ENCODE assay signal across 8 mouse cellular contexts in genomic region chr2:102685371-102686107, GRCm38 (mm10). TPM values are rescaled to one million over a fixed set of nuclear protein-coding genes. Genes with fewer than 3 reads are reported as not detected.
DNase-seq lines count a peak whose midpoint lies in the region; ATAC-seq lines count a peak whose summit lies in the region.

No protein-coding gene starts in this region.

- no peaks in the 10 kb centered on the region for H3K9me3 ChIP-seq in kidney, embryonic 14.5 days (ENCODE audit: control insufficient read depth, low read length)
- no peaks in the 10 kb centered on the region for H3K9me3 ChIP-seq in hindbrain, embryonic 13.5 days
- no peaks in the 10 kb centered on the region for H3K9me3 ChIP-seq in midbrain, embryonic 15.5 days

- H3K4me2 ChIP-seq in kidney, embryonic 14.5 days (replicated peaks; ENCODE audit: low read depth, low read length): no peak overlapping the region
- H3K4me2 ChIP-seq in hindbrain, embryonic 13.5 days: peak overlapping the region; percentile 26
- H3K4me2 ChIP-seq in midbrain, embryonic 15.5 days: peak overlapping the region; percentile 45

- peak; percentile 66 for DNase-seq in kidney, adult 9 months
- DNase-seq in R1 (ENCODE audit: low read depth, low spot score): peak; percentile 6
- no peak for DNase-seq in thymus, postnatal 36 days
- no peak for DNase-seq in cerebellum, postnatal 4 days (ENCODE audit: low spot score in 2 of 2)
- no peak for DNase-seq in ovary, postnatal 10 days (ENCODE audit: low spot score)

- H3K27ac ChIP-seq in kidney, embryonic 14.5 days (ENCODE audit: low read depth, low read length): no peak overlapping the region
- H3K27ac ChIP-seq in hindbrain, embryonic 13.5 days: peak overlapping the region; percentile 72
- H3K27ac ChIP-seq in midbrain, embryonic 15.5 days: peak overlapping the region; percentile 83

- 85% methylated on average over 7 of the region's 7 CpGs for WGBS in kidney, embryonic 14.5 days
- WGBS in hindbrain, embryonic 13.5 days: 81% methylated on average over 7 of the region's 7 CpGs
- WGBS in midbrain, embryonic 15.5 days: 82% methylated on average over 7 of the region's 7 CpGs

- no peaks in the 10 kb centered on the region for H3K36me3 ChIP-seq in kidney, embryonic 14.5 days (ENCODE audit: control insufficient read depth, insufficient read depth, low read length)
- H3K36me3 ChIP-seq in hindbrain, embryonic 13.5 days: no peaks in the 10 kb centered on the region
- no peaks in the 10 kb centered on the region for H3K36me3 ChIP-seq in midbrain, embryonic 15.5 days (replicated peaks)

- no peak overlapping the region for H3K4me3 ChIP-seq in kidney, embryonic 14.5 days (ENCODE audit: low read length)
- no peak overlapping the region for H3K4me3 ChIP-seq in hindbrain, embryonic 13.5 days
- 0 out of 2 replicates have a peak overlapping the region, but pooled peaks have one; percentile 10 for H3K4me3 ChIP-seq in midbrain, embryonic 15.5 days

- no peak for ATAC-seq in kidney, embryonic 14.5 days (ENCODE audit: low FRiP score, low TSS enrichment)
- peak; percentile 81 for ATAC-seq in hindbrain, embryonic 13.5 days (ENCODE audit: low FRiP score)
- peak; percentile 90 for ATAC-seq in midbrain, embryonic 15.5 days (replicated peaks)

- no peaks in the 10 kb centered on the region for H3K27me3 ChIP-seq in kidney, embryonic 14.5 days (ENCODE audit: control insufficient read depth, insufficient read depth, low read length)
- no peaks in the 10 kb centered on the region for H3K27me3 ChIP-seq in hindbrain, embryonic 13.5 days
- H3K27me3 ChIP-seq in midbrain, embryonic 15.5 days (replicated peaks): no peaks in the 10 kb centered on the region

- H3K9ac ChIP-seq in kidney, embryonic 14.5 days (ENCODE audit: low read depth, low read length): no peak overlapping the region
- H3K9ac ChIP-seq in hindbrain, embryonic 13.5 days: peak overlapping the region; percentile 46; the same call in 1 of the 2 replicates
- H3K9ac ChIP-seq in midbrain, embryonic 15.5 days: no peak overlapping the region; the same call in 1 of the 2 replicates

- H3K4me1 ChIP-seq in kidney, embryonic 14.5 days (ENCODE audit: control insufficient read depth, insufficient read depth, low read length): no peaks in the 10 kb centered on the region; the same call in 1 of the 2 replicates
- H3K4me1 ChIP-seq in hindbrain, embryonic 13.5 days (replicated peaks): peaks cover 21% of the 10 kb centered on the region
- peaks cover 34% of the 10 kb centered on the region for H3K4me1 ChIP-seq in midbrain, embryonic 15.5 days

RNA-seq across cellular contexts. Expression of gene Slc1a2, which starts 27.1 kb away (rescaled TPM):
- 0.04 and 0.14 TPM in 2 replicates for polyA plus RNA-seq in kidney, embryonic 14.5 days (2014; fragmentation: Nextera tagmentation; extraction: Ambion mirVana)
- 19.9 and 25.2 TPM in 2 replicates for polyA plus RNA-seq in hindbrain, embryonic 13.5 days (2015; fragmentation: Nextera tagmentation; extraction: Ambion mirVana)
- polyA plus RNA-seq in midbrain, embryonic 15.5 days (2015; fragmentation: Nextera tagmentation; extraction: Ambion mirVana): 17.1 and 18.9 TPM in 2 replicates

Comparison
In these comparisons a context has a peak if more than half of its experiments do, and no peak if none do; other contexts are left out.
1. DNase-seq: peak in kidney, adult 9 months (single experiment) and R1 (single experiment); none in thymus, postnatal 36 days (0 of 2), cerebellum, postnatal 4 days (0 of 2) and ovary, postnatal 10 days (single experiment).
2. RNA of gene Slc1a2, which starts 27.1 kb away (polyA plus RNA-seq): 19.9 to 25.2 TPM in hindbrain, embryonic 13.5 days and 17.1 to 18.9 TPM in midbrain, embryonic 15.5 days; 0.04 to 0.14 TPM in kidney, embryonic 14.5 days; every median in the first group is over 10 times any median in the second.